Mouse (Mus musculus) cerebellum, postnatal 25 days (tissue): ENCODE measurements around the gene Cox4i1.

Experiments used
- DNase-seq, 2 experiments: peaks; one replicate each; pipeline ENCODE4 v3.0.0; 2021; ENCODE audit warnings: mixed read lengths in 2 of 2

Gene Cox4i1

DNA sequence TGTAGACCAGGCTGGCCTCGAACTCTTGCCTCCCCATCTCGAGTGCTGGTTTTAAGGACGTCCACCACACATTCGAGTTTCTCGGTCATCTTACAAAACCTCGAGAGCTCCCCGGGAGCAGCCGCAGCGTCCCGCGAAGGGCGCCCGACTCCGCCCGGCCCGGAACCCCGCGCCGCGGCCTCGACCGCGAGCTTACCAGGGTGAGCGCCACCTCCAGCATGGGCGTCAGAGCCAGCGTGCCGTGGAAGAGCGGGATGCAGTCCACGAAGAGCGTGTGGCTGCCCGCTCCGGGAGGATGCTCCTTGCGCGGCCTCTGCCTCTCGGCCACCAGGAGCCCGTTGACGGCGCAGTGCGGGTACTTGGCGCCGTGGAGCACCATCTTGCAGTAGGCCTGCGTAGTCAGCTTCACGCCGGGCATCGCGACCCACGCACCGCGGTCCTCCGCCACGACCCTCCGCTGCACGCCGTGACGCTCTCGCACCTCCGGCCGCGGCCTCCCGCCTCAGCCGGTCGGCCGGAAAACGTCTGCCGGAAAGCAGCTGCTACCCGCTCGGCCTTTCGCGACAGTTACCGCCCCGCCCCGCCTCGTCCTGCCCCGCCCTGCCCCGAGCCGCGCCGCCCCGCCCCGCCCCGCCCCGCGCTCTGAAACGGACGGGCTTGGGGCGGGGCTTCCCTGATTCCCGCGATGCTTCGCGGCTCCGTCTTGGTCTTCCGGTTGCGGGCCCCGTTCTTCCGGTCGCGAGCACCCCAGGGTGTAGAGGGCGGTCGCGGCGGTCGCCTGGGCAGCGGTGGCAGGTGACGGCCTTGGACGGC is at the start of gene Cox4i1, which contains the start of gene Gm27021:
Cox4i1 (plus strand) TSS at position 662 of the 813 bp plus-strand sequence.
Gm27021 (minus strand) TSS at position 519 of the 813 bp plus-strand sequence.
- peak; percentile 94 to 98 for DNase-seq

- DNase-seq = no peak
Observed at GRCm38 (mm10) chr8:120619235-120620180, 48.5 kb upstream of the Cox4i1 start.

- DNase-seq = no peak
Observed at GRCm38 (mm10) chr8:120620441-120620840, 47.6 kb upstream of the Cox4i1 start.

DNA sequence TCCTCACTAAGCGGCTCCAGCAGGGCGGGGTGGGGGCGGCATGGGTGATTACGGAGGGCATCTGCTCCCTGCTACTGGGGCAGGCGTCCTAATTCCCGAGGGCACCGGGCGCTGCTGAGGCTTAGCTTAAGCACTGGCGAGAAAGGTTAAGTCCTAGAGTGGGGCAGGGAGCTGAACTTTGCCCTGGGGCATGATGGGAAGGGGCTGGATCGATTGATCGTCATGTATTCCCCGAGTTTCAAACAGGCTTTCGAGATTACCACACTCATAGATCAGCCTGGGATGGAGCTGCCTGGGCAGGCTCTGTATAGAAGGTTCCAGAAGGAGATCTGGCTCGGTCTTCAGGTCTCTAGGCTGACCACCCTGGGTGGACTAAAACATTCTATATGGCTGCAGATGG is 45.9 kb upstream of the Cox4i1 start:
- no peak for DNase-seq

- DNase-seq = no peak
Observed at GRCm38 (mm10) chr8:120623608-120624007, 44.4 kb upstream of the Cox4i1 start.

- DNase-seq = no peak
Observed at GRCm38 (mm10) chr8:120626461-120626860, 41.6 kb upstream of the Cox4i1 start.

- peak; percentile 84 to 88 for DNase-seq
Observed at GRCm38 (mm10) chr8:120627298-120627697, 40.7 kb upstream of the Cox4i1 start.

DNA sequence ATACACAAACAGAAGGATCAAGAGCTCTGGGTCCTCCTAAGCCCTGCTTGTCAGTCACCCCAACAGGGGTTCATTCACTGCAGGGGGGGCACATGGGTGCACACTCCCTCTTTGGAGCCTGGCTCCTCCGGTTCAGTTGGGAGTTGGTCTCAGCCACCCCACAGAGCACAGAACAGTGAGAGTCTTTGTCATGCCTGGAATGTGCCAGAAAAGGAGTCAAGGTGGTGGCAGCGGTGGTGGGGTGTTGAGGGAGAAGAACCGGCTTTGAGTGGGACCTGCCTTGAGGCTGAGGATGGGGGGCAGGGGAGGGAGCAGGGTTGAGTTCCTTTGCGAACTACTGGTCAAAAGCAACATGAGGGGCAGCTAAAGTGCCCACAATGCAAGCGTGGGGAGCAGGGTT is 38.0 kb upstream of the Cox4i1 start:
- DNase-seq = no peak

- DNase-seq = no peak
Observed at GRCm38 (mm10) chr8:120630848-120631247, 37.2 kb upstream of the Cox4i1 start.

GRCm38 (mm10) chr8:120631441-120632375 is 36.3 kb upstream of the Cox4i1 start:
- no peak for DNase-seq

GRCm38 (mm10) chr8:120632969-120633664 is 34.9 kb upstream of the Cox4i1 start:
- no peak for DNase-seq

DNA sequence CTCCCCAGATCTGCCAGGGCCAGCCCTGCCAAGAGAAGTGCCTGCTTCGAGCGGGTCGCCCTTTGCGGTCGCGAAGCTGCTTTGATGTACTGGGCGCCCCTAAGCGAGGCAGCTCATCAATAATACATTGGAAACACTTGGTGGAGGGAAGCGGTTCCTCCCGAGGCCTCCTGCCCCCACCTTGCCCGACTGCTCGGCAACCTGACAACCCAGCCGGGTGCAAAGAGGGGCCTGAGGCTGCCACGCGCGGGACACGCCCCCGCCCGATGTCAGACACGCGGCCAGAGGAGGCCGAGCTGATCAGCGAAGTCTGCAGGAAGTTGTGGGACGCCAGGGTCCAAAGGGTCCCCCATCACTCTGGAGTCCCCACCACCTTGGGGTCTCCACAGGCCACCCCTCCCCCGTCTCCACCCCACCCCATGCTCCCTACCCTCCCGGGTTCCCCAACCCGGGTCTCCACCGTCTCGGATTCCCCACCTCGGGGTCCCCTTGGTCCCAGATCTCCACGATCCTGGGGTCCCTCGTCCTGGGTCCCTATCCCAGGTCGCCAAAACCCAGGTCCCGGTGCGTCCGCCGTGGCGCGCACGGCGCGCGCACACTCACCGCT is 34.3 kb upstream of the Cox4i1 start:
- peak in 1 of 2 experiments; percentile 38 for DNase-seq

DNA sequence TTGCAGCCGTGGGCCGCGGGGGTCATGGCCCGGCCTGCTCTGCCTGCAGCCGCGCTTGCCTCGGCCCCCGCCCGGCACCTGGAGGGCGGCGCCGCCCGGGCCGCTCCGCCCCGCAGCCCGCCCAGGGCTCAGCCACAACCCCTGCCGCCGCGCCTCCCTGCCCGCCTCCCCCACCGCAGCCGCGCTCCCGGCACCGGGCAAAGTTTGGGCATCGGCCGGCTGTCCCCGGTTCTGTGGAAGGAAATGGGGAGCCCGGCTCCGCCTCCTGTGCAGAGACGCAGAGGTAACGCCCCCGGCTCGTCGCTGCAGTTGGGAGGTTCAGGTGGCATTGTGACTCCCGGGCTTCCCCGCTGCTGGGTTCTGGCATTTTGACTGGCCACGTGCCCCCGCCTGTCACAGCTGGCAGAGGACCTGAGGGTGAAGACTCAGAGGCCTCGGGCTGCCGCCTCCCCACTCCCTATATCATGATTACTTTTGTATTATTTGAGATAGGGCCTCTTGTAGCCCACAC is 33.6 kb upstream of the Cox4i1 start:
- peak; percentile 49 to 57 for DNase-seq

DNA sequence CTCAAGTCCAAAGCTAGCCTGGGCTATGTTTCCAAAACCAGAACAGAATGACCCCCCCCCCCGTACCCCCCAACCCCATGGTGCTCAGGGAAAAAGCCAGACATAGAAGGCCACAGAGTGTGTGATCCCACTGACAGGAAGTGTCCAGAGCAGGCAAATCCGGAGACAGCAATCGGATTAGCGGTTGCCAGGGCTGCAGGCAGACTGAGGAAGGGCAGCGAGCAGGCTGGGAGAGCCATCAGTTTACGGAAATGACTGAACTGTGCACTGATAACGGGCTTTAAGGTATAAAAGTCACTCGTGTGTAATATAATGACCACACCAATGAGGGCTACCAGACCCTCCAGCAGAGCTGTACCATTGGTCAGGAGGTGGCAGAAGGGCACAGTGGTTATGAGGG is 26.8 kb upstream of the Cox4i1 start:
- no peak for DNase-seq

GRCm38 (mm10) chr8:120642031-120642662 is 25.9 kb upstream of the Cox4i1 start:
- DNase-seq = no peak

DNA sequence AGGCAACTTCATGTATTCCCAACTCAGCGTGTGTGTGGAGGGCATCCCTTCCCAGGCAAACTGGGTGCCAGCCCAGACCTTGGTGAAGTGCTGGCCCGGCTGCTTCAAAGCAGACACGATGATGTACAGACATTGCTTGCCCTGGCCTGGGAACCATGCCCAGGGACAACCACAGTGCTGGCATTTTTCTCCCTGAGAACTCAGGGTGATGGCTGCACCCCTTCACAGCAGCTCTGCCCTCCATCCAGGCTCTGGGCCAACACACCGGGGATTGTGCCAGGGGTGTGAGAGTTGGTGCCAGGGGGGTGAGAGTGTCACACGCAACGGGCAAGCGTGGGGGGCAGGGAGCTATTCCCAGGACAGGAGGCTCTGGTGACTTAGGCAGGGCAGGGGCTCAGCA is 23.4 kb upstream of the Cox4i1 start:
- DNase-seq = peak; percentile 60 to 77

- DNase-seq = no peak
Observed at GRCm38 (mm10) chr8:120647532-120647931, 20.5 kb upstream of the Cox4i1 start, which contains the start of gene 1190005I06Rik. Gene 1190005I06Rik (minus strand): TSS chr8:120647632.

DNA sequence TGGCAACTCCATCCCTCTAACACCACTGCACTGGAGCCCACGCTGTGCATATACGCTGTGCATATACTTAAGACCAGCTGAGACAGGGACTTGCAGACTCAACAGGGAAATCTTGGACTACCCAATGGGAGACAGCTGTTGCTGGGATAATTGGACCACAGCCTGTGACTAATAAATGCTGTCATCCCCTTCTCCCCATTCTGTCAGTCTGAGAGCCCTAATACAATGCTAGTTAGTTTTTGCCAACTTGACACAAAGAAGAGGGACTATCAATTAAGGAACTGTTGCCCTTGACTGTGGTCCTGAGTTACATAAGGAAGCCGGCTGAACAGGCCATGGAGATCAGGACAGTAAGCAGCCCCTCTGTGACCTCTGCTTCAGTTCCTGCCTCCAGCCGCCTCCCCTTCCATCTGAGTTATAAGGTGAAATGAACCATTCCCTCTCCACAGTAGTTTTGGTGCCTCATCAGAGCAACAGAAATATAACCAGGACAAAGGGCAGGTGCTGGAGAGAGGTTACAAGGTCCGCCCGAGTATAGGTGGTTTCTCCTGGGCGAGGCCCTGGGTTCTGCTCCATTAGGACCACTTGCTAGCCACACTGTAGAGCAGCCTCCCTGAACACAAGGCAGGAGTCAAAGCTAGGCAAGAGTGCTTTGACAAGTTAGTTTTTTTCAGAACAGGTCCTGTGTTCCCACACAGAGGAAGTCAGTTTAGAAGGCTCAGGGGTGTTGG is 11.5 kb upstream of the Cox4i1 start:
- DNase-seq = no peak

DNA sequence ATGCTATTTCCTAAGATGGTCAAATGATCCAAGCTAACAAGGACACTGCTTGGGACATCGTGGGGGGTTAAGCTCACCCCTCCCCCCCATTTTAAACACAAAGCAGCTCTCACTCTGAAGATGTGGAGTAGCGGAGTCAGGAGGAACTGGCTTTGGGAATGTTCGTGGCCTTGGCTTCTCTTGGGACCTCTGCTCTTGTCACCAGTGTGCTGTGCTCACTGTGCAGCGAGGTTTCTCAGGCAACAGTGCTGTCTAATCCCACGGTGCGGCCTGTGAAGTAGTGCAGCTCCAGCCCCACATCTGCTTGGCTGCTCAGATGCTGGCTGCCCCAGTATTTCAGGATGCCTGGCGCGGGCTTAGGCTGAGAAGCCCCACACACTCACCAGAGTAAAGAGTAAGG is 10.6 kb upstream of the Cox4i1 start:
- DNase-seq = no peak

DNA sequence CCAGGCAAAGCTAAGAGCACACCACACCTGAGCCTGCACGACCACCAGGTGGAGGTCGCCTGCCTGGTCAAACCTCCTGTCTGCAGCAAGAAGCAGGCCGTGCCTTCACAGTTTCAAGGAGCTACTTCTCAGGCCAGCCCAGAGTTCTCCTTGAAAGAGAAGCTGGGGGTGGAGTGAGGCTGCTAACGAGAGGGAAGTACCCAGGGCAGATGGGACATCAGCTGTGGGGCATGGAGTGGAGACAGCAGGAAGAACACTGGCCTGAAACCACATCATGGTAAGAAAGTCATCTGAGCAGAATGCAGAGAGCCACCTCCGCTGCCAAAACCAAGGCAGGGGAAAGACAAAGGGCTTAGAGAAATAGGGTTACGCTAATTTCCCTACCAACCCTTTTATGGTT is 3.5 kb upstream of the Cox4i1 start:
- no peak for DNase-seq
